Mouse (Mus musculus): ENCODE data around the gene Utf1. TPM values are rescaled to one million over a fixed set of nuclear protein-coding genes. Genes with fewer than 3 reads are reported as not detected.

The Utf1 gene
- polyA plus RNA-seq, 1 experiment = 0.08 TPM

- TF ChIP-seq POLR2A (IDR thresholded peaks at IDR 0.05; ENCODE audit: extremely low read depth, insufficient read depth, low read length) (no peak), CTCF (IDR thresholded peaks at IDR 0.05; ENCODE audit: extremely low read depth, insufficient read depth, low read length) (no peak)
- Histone ChIP-seq H3K4me3 (ENCODE audit: insufficient read depth, low read length) (no peak overlapping the region), H3K27ac (ENCODE audit: insufficient read depth, low read length) (no peak overlapping the region), H3K4me1 (ENCODE audit: control insufficient read depth, insufficient read depth, low read length) (peaks cover 6% of the 10 kb centered on the region)
Observed at GRCm38 (mm10) chr7:139905261-139905660, 38.3 kb upstream of the Utf1 start.

- TF ChIP-seq CTCF (IDR thresholded peaks at IDR 0.05; ENCODE audit: extremely low read depth, insufficient read depth, low read length) = peak; percentile 55
- TF ChIP-seq POLR2A (IDR thresholded peaks at IDR 0.05; ENCODE audit: extremely low read depth, insufficient read depth, low read length) = no peak
- H3K27ac ChIP-seq (ENCODE audit: insufficient read depth, low read length) = no peak overlapping the region
- H3K4me3 ChIP-seq (ENCODE audit: insufficient read depth, low read length) = no peak overlapping the region
- H3K4me1 ChIP-seq (ENCODE audit: control insufficient read depth, insufficient read depth, low read length) = peaks cover 4% of the 10 kb centered on the region; the same call in 1 of the 2 replicates
Observed at GRCm38 (mm10) chr7:139905661-139906060, 37.9 kb upstream of the Utf1 start.

GRCm38 (mm10) chr7:139908176-139908575, 35.4 kb upstream of the Utf1 start:
- no peak for TF ChIP-seq POLR2A (IDR thresholded peaks at IDR 0.05; ENCODE audit: extremely low read depth, insufficient read depth, low read length)
- TF ChIP-seq CTCF (IDR thresholded peaks at IDR 0.05; ENCODE audit: extremely low read depth, insufficient read depth, low read length) = no peak
- Histone ChIP-seq H3K27ac (ENCODE audit: insufficient read depth, low read length) (no peak overlapping the region), H3K4me3 (ENCODE audit: insufficient read depth, low read length) (no peak overlapping the region), H3K4me1 (ENCODE audit: control insufficient read depth, insufficient read depth, low read length) (0 out of 2 replicates have a peak, but pooled peaks cover 2% of the 10 kb centered on the region)

- Histone ChIP-seq H3K4me1 (ENCODE audit: control insufficient read depth, insufficient read depth, low read length) (0 out of 2 replicates have a peak, but pooled peaks cover 2% of the 10 kb centered on the region), H3K4me3 (ENCODE audit: insufficient read depth, low read length) (no peak overlapping the region), H3K27ac (ENCODE audit: insufficient read depth, low read length) (no peak overlapping the region)
- TF ChIP-seq POLR2A (IDR thresholded peaks at IDR 0.05; ENCODE audit: extremely low read depth, insufficient read depth, low read length) (no peak), CTCF (IDR thresholded peaks at IDR 0.05; ENCODE audit: extremely low read depth, insufficient read depth, low read length) (no peak)
Observed at GRCm38 (mm10) chr7:139909469-139909868, 34.1 kb upstream of the Utf1 start.

GRCm38 (mm10) chr7:139910204-139910835, 33.3 kb upstream of the Utf1 start:
- no peak for TF ChIP-seq POLR2A (IDR thresholded peaks at IDR 0.05; ENCODE audit: extremely low read depth, insufficient read depth, low read length)
- no peak for TF ChIP-seq CTCF (IDR thresholded peaks at IDR 0.05; ENCODE audit: extremely low read depth, insufficient read depth, low read length)
- H3K4me1 ChIP-seq (ENCODE audit: control insufficient read depth, insufficient read depth, low read length) = 0 out of 2 replicates have a peak, but pooled peaks cover 2% of the 10 kb centered on the region
- no peak overlapping the region for H3K4me3 ChIP-seq (ENCODE audit: insufficient read depth, low read length)
- H3K27ac ChIP-seq (ENCODE audit: insufficient read depth, low read length) = no peak overlapping the region

- Histone ChIP-seq H3K27ac (ENCODE audit: insufficient read depth, low read length) (no peak overlapping the region), H3K4me3 (ENCODE audit: insufficient read depth, low read length) (no peak overlapping the region), H3K4me1 (ENCODE audit: control insufficient read depth, insufficient read depth, low read length) (no peaks in the 10 kb centered on the region)
- TF ChIP-seq POLR2A (IDR thresholded peaks at IDR 0.05; ENCODE audit: extremely low read depth, insufficient read depth, low read length) (no peak), CTCF (IDR thresholded peaks at IDR 0.05; ENCODE audit: extremely low read depth, insufficient read depth, low read length) (no peak)
Observed at GRCm38 (mm10) chr7:139914141-139915047, 29.2 kb upstream of the Utf1 start.

- Histone ChIP-seq H3K4me3 (ENCODE audit: insufficient read depth, low read length) (no peak overlapping the region), H3K4me1 (ENCODE audit: control insufficient read depth, insufficient read depth, low read length) (no peaks in the 10 kb centered on the region), H3K27ac (ENCODE audit: insufficient read depth, low read length) (no peak overlapping the region)
- TF ChIP-seq CTCF (IDR thresholded peaks at IDR 0.05; ENCODE audit: extremely low read depth, insufficient read depth, low read length) (no peak), POLR2A (IDR thresholded peaks at IDR 0.05; ENCODE audit: extremely low read depth, insufficient read depth, low read length) (no peak)
Observed at GRCm38 (mm10) chr7:139915646-139916257, 27.8 kb upstream of the Utf1 start.

- Histone ChIP-seq H3K27ac (ENCODE audit: insufficient read depth, low read length) (no peak overlapping the region), H3K4me3 (ENCODE audit: insufficient read depth, low read length) (no peak overlapping the region), H3K4me1 (ENCODE audit: control insufficient read depth, insufficient read depth, low read length) (no peaks in the 10 kb centered on the region)
- TF ChIP-seq CTCF (IDR thresholded peaks at IDR 0.05; ENCODE audit: extremely low read depth, insufficient read depth, low read length) (no peak), POLR2A (IDR thresholded peaks at IDR 0.05; ENCODE audit: extremely low read depth, insufficient read depth, low read length) (no peak)
Observed at GRCm38 (mm10) chr7:139916345-139916744, 27.2 kb upstream of the Utf1 start.

GRCm38 (mm10) chr7:139918262-139918661, 25.3 kb upstream of the Utf1 start:
- Histone ChIP-seq H3K4me1 (ENCODE audit: control insufficient read depth, insufficient read depth, low read length) (no peaks in the 10 kb centered on the region), H3K27ac (ENCODE audit: insufficient read depth, low read length) (no peak overlapping the region), H3K4me3 (ENCODE audit: insufficient read depth, low read length) (no peak overlapping the region)
- TF ChIP-seq CTCF (IDR thresholded peaks at IDR 0.05; ENCODE audit: extremely low read depth, insufficient read depth, low read length) (no peak), POLR2A (IDR thresholded peaks at IDR 0.05; ENCODE audit: extremely low read depth, insufficient read depth, low read length) (no peak)
